Mouse (Mus musculus): Measurements from ENCODE around the gene Olfr952. TPM values are rescaled to one million over a fixed set of nuclear protein-coding genes. Genes with fewer than 3 reads are reported as not detected.

Olfr952 gene
- total RNA-seq (2021), result not detected
- long read RNA-seq, experiment 1, result 0 reads
- long read RNA-seq, experiment 2, result 0 reads

DNA sequence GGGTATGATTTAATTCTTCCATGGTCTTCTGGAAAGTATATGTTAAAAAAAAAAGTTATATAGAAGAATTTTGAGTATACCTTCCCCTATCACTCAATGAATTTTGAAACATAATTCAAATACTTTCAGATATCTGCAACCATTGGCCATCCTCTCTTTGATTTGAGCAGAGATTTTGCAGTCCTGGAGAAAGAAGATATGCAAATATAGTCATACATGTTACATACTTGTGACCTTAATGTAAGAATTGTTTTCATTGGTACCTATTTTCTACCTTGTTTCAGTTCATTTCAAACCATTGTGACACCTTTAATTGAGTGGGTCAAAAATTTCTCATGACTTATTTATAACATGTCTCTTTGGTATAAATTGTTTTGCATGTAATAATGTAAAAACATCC, at the start of gene Olfr952:
Gene Olfr952 (minus strand): TSS at position 101 of the 400 bp plus-strand sequence.
- DNase-seq (ENCODE audit: low spot score in 2 of 2), result no peak

- DNase-seq (ENCODE audit: low spot score in 2 of 2), result no peak
Observed at GRCm38 (mm10) chr9:39471844-39472243, 44.9 kb upstream of the Olfr952 start, which contains the start of gene Olfr955. Olfr955 (minus strand) TSS chr9:39471944.

DNA sequence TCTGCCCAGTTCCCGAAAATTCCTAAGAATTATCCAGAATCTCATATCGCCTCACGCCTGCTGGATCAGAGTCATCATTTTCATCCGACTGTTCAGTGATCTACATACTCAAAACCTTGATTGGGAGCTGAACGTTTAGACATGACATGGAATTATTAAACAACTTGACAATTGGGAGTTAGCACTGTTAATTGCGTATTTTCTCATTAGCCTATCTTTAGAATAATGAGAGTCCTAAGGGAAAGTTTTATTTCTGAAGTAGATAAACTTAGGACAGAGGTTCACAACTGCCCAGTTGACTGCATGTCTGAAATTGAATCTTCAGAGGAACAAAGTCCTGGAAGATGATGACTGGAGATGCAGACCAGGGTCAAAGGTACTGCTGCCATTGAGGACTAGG, 29.5 kb upstream of the Olfr952 start, which contains the start of gene Olfr954:
Gene Olfr954 (plus strand): TSS at position 301 of the 400 bp plus-strand sequence.
- DNase-seq (ENCODE audit: low spot score in 2 of 2), result no peak

DNA sequence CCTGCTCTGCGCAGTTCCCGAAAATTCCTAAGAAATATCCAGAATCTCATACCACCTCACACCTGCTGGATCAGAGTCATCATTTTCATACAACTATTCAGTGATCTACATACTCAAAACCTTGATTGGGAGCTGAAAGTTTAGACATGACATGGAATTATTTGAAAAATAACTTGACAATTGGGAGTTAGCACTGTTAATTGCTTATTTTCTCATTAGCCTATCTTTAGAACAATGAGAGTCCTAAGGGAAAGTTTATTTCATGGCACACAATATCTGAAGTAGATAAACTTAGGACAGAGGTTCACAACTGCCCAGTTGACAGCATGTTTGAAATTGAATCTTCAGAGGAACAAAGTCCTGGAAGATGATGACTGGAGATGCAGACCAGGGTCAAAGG, 39.8 kb downstream of the Olfr952 start, which contains the start of gene Olfr951:
Gene Olfr951 (plus strand): TSS at position 301 of the 400 bp plus-strand sequence.
- no peak for DNase-seq (ENCODE audit: low spot score in 2 of 2)

Other genes with a start within 250 kb of the Olfr952 start
- gene Olfr944, start 225.2 kb downstream of the Olfr952 start, total RNA-seq (2021), result not detected
- not detected for gene Olfr1537, start 177.2 kb downstream of the Olfr952 start, total RNA-seq (2021)
- gene Olfr945, start 150.3 kb downstream of the Olfr952 start, total RNA-seq (2021), result not detected
- gene Olfr948, start 101.1 kb downstream of the Olfr952 start, total RNA-seq (2021), result not detected
- gene Olfr951, start 39.7 kb downstream of the Olfr952 start, total RNA-seq (2021), result not detected
- gene Olfr954, start 29.6 kb upstream of the Olfr952 start, total RNA-seq (2021), result not detected
- gene Olfr955, start 44.8 kb upstream of the Olfr952 start, total RNA-seq (2021), result not detected
- not detected for gene Olfr44, start 66.8 kb upstream of the Olfr952 start, total RNA-seq (2021)
- not detected for gene Olfr957, start 88.7 kb upstream of the Olfr952 start, total RNA-seq (2021)
- gene Olfr958, start 126.9 kb upstream of the Olfr952 start, total RNA-seq (2021), result not detected
- not detected for gene Olfr959, start 148.4 kb upstream of the Olfr952 start, total RNA-seq (2021)
- 10 to 100 TPM; 13.2 to 13.8 TPM for gene AW551984, start 177.3 kb upstream of the Olfr952 start, total RNA-seq (2021)
- gene Olfr148, start 183.5 kb upstream of the Olfr952 start, total RNA-seq (2021), result not detected
- gene Olfr960, start 194.2 kb upstream of the Olfr952 start, total RNA-seq (2021), result not detected
- gene Olfr961, start 217.9 kb upstream of the Olfr952 start, total RNA-seq (2021), result not detected
- not detected for gene Olfr963, start 240.1 kb upstream of the Olfr952 start, total RNA-seq (2021)